Mouse (Mus musculus) spleen, postnatal 4 days (tissue): Measurements from ENCODE around the gene Sct.
"Not testable (repeated sequence)": the region's sequence is repeated elsewhere in the genome, so short reads cannot be mapped to it uniquely, and the experiment has no call there.

Experiments
- DNase-seq, 2 experiments: peaks; one replicate each; pipeline ENCODE4 v3.0.0; 2022; ENCODE audit warnings: low spot score in 2 of 2

The Sct gene

DNA sequence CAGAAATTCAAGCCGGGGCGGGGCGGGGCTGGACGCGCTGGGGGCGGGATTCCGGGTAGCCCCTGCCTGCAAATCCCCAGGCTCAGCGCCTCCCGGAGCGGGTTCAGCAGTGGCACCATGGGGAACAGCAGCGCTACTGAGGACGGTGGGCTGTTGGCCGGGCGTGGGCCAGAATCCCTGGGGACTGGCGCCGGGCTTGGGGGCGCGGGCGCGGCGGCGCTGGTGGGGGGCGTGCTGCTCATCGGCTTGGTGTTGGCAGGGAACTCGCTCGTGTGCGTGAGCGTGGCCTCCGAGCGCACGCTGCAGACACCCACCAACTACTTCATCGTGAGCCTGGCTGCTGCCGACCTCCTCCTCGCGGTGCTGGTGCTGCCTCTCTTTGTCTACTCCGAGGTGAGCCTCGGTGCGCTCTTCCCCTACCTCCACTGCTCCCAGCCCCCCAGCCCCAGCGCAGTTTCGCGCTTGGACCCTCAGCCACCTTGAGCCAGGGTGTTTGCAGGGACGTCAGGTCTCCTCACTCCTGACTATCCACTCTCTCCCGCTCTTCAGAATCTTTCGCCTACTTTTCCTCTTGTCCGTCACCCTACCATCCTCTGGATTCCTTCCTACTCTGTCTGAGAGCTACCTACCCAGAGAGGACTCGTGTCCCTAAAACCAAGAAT, 13.1 kb upstream of the Sct start, which contains the start of gene Drd4:
Drd4 (plus strand) TSS at position 86 of the 662 bp plus-strand sequence.
- no peak for DNase-seq

DNA sequence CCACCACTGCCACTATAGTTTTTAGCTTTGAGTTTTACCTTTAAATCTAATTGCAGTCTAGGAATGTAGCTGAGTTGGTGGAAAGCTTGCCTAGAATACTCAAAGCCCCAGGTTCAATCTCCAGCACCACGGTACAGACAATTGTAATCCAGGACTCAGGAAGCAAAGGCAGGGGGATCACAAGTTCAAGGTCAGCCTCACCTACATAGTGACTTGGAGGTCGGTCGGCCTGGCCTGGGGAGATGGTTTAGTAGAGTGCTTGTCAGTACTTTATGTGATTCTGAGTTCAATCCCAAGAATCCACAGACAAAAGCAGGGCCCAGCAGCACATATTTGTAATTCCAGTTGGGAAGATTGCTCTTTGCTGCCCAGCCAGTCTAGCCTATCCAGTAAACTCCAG, 9.1 kb upstream of the Sct start:
- DNase-seq: no peak

- DNase-seq: no peak
Observed at GRCm38 (mm10) chr7:141282756-141283155, 3.8 kb upstream of the Sct start.

DNA sequence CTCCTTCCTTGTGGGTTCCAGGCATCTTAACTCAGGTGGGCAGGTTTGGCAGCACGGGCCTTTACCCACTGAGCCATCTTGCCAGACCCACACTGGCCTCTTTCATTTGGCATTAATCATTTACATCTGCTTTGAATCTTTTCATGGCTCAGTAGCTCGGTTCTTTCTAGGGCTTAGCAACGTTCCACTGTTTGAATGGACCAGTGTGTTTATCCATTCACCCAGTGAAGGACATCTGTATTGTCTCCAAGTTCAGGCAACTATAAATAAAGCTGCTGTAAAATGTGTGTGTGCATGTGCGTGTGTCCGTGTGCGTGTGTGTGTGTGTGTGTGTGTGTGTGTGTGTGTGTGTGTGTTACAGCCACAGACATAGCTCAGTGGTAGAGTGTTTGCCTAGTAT, 2.5 kb upstream of the Sct start:
- no peak for DNase-seq

DNA sequence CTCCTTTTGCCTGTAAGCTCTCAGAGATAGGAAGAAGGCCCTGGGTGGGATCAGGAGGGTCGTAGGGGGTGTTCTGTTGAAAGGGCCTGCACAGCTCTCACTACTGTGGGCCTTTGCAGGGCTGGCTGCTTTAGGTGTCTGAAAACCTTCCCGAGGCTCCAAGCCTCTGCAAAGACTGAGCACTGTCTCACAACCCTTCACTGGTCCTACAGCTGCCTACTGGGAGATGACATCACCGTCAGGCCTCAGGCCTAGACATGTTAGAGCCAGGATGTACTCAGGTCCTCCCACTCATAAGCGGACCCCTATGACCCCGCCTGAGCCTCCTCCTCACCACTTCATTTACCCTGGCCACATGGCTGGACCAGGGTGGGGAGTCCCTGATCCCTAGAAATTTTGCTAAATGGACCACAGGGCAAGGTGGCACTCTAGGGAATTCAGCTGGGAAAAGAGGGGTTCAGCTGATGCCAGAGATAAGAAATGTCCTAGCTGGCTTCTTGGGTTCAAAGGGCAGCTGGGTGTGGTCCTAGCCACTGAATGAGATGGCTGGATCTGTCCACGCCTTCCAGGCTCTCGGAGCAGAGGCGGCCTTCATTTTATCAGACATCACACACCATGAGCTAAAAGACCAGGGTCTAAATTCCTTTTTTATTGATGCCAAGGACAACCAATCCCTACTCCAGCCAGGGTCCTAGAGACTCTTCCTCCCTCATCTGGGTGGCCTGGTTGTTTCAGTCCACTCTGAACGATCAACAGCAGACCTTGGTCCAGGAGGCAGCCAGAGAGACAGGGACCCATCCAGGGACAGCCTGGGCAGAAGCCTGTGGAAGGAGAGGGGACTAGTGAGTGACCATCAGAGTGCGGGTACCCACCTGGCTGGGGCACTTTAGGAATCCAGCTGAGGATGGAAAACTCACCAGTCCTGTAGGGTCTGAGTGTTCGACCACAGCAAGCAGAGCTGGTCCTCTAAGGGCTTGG, 943 bp downstream of the Sct start:
- DNase-seq: no peak

GRCm38 (mm10) chr7:141276546-141276945, 2.4 kb downstream of the Sct start, which contains the start of gene Cdhr5:
TSS of gene Cdhr5 (minus strand) at chr7:141276786.
- DNase-seq: peak in 1 of 2 experiments; percentile 67

GRCm38 (mm10) chr7:141275356-141275755, 3.6 kb downstream of the Sct start:
- no peak for DNase-seq

GRCm38 (mm10) chr7:141270631-141271030, 8.3 kb downstream of the Sct start:
- peak in 1 of 2 experiments; percentile 41 for DNase-seq

DNA sequence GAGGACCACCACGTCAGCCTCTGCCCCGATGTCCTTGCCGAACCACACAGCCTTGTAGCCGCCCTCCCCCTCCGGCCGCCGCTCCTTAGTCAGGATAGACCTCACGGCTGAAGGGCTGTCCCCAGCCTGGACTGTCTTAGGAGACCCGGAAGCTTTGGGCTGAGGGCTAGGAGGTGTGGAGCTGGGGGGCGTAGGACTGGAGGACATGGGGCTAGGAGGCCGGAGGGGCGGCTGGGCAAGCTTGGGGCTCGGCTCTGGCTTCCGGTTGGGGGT, 9.7 kb downstream of the Sct start:
- DNase-seq: peak in 1 of 2 experiments; percentile 68

GRCm38 (mm10) chr7:141268466-141269272, 10.3 kb downstream of the Sct start:
- peak in 1 of 2 experiments; percentile 64 for DNase-seq

DNA sequence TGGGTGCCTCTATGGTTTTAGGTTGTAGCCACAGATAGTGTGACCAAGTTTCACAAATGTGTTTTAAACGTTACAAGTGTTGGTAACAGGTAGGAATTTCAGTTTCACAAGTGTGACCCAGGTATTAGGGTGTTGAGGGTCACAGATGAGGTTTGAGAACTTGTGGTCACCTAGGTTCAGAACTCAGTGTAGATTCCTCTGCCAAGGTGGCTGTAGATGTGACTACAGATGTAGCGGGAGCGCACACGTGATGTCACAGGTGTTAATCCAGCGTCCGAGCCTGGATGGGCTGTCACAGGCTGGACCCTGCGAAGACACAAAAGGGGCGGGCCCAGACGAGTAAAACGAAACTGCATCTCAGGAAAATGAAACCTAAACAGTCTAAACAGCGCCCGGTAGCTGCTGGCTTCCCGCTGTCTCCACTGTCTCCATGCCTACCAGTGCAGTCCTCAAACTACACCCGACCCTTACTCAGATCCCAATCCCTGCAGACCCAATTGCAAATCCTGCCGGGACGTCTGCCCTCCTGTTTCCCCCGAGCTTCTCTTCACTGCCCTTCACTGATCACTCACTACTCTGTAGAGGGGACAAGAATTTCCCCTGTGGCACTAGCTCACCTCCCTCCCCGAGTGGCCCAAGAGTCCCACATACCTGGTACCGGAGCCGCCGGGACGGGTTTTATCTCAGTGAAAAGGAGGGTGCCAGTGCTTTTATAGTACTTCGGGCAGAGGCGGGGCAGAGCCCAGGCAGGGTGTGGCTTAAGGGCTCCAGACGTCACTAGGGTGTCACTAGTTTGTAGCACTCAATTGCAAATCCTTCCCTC, 13.0 kb downstream of the Sct start, which contains the start of gene Irf7:
Irf7 (minus strand) TSS at position 743 of the 823 bp plus-strand sequence.
- peak; percentile 75 to 85 for DNase-seq

DNA sequence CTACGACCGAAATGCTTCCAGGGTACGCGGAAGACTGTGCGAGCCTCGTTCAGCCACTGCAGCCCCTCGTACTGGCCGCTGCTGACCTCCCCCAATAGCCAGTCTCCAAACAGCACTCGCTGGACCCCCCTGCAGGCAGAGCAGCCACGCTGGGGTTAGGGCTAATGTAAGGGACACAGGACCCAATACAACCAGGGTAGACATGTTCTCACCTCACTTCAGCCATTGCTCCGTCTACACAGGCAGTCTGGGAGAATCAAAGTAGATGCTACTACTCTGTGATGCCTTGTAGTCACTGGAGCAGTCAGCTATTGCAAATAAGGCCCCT, 13.6 kb downstream of the Sct start:
- DNase-seq: peak in 1 of 2 experiments; percentile 67

GRCm38 (mm10) chr7:141264761-141265410, 14.0 kb downstream of the Sct start:
- DNase-seq: peak; percentile 62 to 78

GRCm38 (mm10) chr7:141264041-141264700, 14.8 kb downstream of the Sct start:
- peak in 1 of 2 experiments; percentile 64 for DNase-seq

DNA sequence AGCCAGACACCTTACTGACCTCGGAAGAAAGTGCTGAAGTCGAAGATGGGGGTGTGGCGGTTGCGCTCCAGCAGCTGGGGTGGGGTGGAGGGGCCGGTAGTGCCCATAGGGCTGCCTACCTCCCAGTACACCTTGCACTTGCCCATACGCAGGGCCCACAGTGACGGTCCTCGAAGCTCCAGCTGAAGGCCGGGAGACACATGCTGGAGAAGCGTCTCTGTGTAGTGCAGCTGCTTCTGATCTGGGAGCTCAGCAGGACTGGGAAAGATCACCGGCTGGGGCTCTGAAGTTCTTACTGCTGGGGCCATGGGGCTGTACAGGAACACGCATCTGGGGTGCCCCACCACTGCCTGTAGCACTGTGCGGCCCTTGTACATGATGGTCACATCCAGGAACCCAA, 15.3 kb downstream of the Sct start:
- DNase-seq: peak in 1 of 2 experiments; percentile 66

GRCm38 (mm10) chr7:141261480-141261879, 17.5 kb downstream of the Sct start:
- no peak for DNase-seq

- no peak for DNase-seq
Observed at GRCm38 (mm10) chr7:141256159-141256558, 22.8 kb downstream of the Sct start.

DNA sequence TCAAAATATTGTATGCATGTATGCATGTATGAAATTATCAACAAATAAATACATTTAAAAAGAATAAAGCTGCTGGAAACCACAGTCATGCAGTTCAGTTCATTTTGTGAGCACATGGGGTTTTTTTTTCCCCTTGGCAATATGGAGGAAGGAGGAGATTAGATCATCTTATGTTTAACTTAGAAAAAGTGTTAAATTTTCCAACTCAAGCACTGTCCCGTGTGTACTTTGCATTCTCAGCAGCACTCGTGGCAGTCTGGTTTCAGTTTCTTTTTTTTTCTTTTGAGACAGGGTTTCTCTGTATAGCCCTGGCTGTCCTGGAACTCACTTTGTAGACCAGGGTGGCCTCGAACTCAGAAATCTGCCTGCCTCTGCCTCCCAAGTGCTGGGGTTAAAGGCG, 28.4 kb downstream of the Sct start:
- DNase-seq: not testable (repeated sequence)

- DNase-seq: no peak
Observed at GRCm38 (mm10) chr7:141231551-141231950, 47.4 kb downstream of the Sct start.

GRCm38 (mm10) chr7:141231111-141231510, 47.8 kb downstream of the Sct start:
- DNase-seq: no peak
